In the genomic region with DNA sequence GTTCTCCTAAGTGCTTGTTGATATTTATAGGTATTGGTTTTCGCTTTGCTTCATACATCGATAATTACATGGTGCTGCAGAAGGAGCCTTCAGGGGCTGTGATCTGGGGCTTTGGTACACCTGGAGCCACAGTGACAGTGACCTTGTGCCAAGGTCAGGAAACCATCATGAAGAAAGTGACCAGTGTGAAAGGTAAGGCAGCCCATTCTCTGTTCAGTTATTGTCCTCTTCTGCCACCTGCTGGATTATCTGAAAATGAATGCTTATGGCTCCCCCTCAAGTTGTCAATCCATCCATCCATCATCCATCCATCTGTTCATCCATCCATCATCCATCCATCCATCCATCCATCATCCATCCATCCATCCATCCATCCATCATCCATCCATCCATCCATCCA, we compare ENCODE assay signal across 9 mouse cellular contexts. TPM values are rescaled to one million over a fixed set of nuclear protein-coding genes. Genes with fewer than 3 reads are reported as not detected.
DNase-seq lines count a peak whose midpoint lies in the region; ATAC-seq and TF ChIP-seq lines count a peak whose summit lies in the region.
"Had no signal": no experiment of that assay in that cellular context is flagged by ENCODE, and none has a peak within 500 bp of the region (broad histone marks: within the 10 kb centered on the region; RNA-seq: fewer than 3 reads in every experiment).

No protein-coding gene starts in this region.

- DNase-seq in gastrocnemius, adult 18-20 months (ENCODE audit: low spot score): peak; percentile 17
- DNase-seq in gastrocnemius, postnatal 4 days (ENCODE audit: low spot score in 2 of 2): no peak
- no peak for DNase-seq in testis, postnatal 14 days (ENCODE audit: low spot score)
- peak; percentile 12 for DNase-seq in lung, adult 2 months
- DNase-seq in right cerebral cortex, postnatal 25 days: no peak

- TF ChIP-seq POLR2A in testis, adult 2 months (IDR thresholded peaks at IDR 0.05; ENCODE audit: control insufficient read depth, low read depth, low read length): no peak
- no peak for TF ChIP-seq POLR2A in lung, adult 2 months (IDR thresholded peaks at IDR 0.05; ENCODE audit: borderline replicate concordance, extremely low read depth, low read depth, low read length)

- no peaks in the 10 kb centered on the region; the same call in 1 of the 2 replicates for H3K36me3 ChIP-seq in testis, adult 2 months (ENCODE audit: control insufficient read depth, insufficient read depth, low read length)

- 0 out of 2 replicates have a peak, but pooled peaks cover 3% of the 10 kb centered on the region for H3K4me1 ChIP-seq in testis, adult 2 months (ENCODE audit: control insufficient read depth, insufficient read depth, low read length)
- 0 out of 2 replicates have a peak, but pooled peaks cover 2% of the 10 kb centered on the region for H3K4me1 ChIP-seq in lung, adult 2 months (ENCODE audit: control insufficient read depth, insufficient read depth, low read length)

- WGBS in lung, adult 2 months: 59% methylated on average over 2 of the region's 2 CpGs

- ATAC-seq in common myeloid progenitor, adult 5-6 weeks (replicated peaks; ENCODE audit: low read depth, poor library complexity, severe bottlenecking): peak; percentile 36; the same call in 1 of the 2 replicates
- ATAC-seq in erythroblast, adult 5-6 weeks (replicated peaks; ENCODE audit: low FRiP score, poor library complexity, severe bottlenecking): no peak

- H3K4me3 ChIP-seq in testis, adult 2 months (ENCODE audit: control insufficient read depth, low read depth, low read length): peak overlapping the region; percentile 21; the same call in 1 of the 2 replicates
- H3K4me3 ChIP-seq in lung, adult 2 months (replicated peaks; ENCODE audit: extremely low read depth, low read depth, low read length): no peak overlapping the region

- TF ChIP-seq CTCF in testis, adult 2 months (IDR thresholded peaks at IDR 0.05; ENCODE audit: control insufficient read depth, insufficient read depth, insufficient replicate concordance, low read depth, low read length): no peak
- TF ChIP-seq CTCF in lung, adult 2 months (IDR thresholded peaks at IDR 0.05; ENCODE audit: insufficient read depth, low read length): peak; percentile 47; the same call in 1 of the 2 replicates

- H3K27me3 ChIP-seq in testis, adult 2 months (ENCODE audit: control insufficient read depth, insufficient read depth, low read length): no peaks in the 10 kb centered on the region

- H3K27ac ChIP-seq in testis, adult 2 months (ENCODE audit: control insufficient read depth, insufficient read depth, low read depth, low read length): no peak overlapping the region

RNA-seq across cellular contexts. Expression of gene Spa17, which starts 3.2 kb away (rescaled TPM):
- total RNA-seq in gastrocnemius, adult 18-20 months (2021): 1 to 10 TPM; 2.8 to 3.5 TPM
- 1 to 10 TPM; 1.4 TPM for total RNA-seq in gastrocnemius, postnatal 4 days (2021)
- polyA plus RNA-seq in testis, adult 2 months (2012; rRNA removed): 547 and 582 TPM in 2 replicates
- 5.9 and 15.3 TPM in 2 replicates for total RNA-seq in common myeloid progenitor, adult 5-6 weeks (2017)
- polyA plus RNA-seq in lung, adult 2 months (2012; rRNA removed): 2.6 and 3.1 TPM in 2 replicates
- total RNA-seq in erythroblast, adult 5-6 weeks (2015; ENCODE audit: low replicate concordance): not detected in 2 replicates
- total RNA-seq in erythroblast, adult 5-6 weeks (2017; ENCODE audit: low replicate concordance): 1.4 TPM in 1 of 2 replicates, not detected in the other

RNA-seq across cellular contexts. Expression of gene Tbrg1, which starts 40.3 kb away (rescaled TPM):
- 10 to 100 TPM; 30.6 to 33.3 TPM for total RNA-seq in gastrocnemius, adult 18-20 months (2021)
- 10 to 100 TPM; 75.0 to 76.6 TPM for total RNA-seq in gastrocnemius, postnatal 4 days (2021)
- polyA plus RNA-seq in testis, adult 2 months (2012; rRNA removed): 84.6 and 91.2 TPM in 2 replicates
- total RNA-seq in common myeloid progenitor, adult 5-6 weeks (2017): 48.8 and 69.2 TPM in 2 replicates
- polyA plus RNA-seq in lung, adult 2 months (2012; rRNA removed): 32.7 and 44.5 TPM in 2 replicates
- total RNA-seq in erythroblast, adult 5-6 weeks (2015; ENCODE audit: low replicate concordance): 23.0 and 26.5 TPM in 2 replicates
- total RNA-seq in erythroblast, adult 5-6 weeks (2017; ENCODE audit: low replicate concordance): 17.6 and 24.1 TPM in 2 replicates

RNA-seq across cellular contexts. Expression of gene Panx3, which starts 52.3 kb away (rescaled TPM):
- not detected for total RNA-seq in gastrocnemius, adult 18-20 months (2021)
- total RNA-seq in gastrocnemius, postnatal 4 days (2021): not detected
- 0.70 and 0.85 TPM in 2 replicates for polyA plus RNA-seq in testis, adult 2 months (2012; rRNA removed)
- total RNA-seq in common myeloid progenitor, adult 5-6 weeks (2017): not detected in 2 replicates
- polyA plus RNA-seq in lung, adult 2 months (2012; rRNA removed): not detected in 2 replicates
- total RNA-seq in erythroblast, adult 5-6 weeks (2015; ENCODE audit: low replicate concordance): not detected in 2 replicates
- not detected in 2 replicates for total RNA-seq in erythroblast, adult 5-6 weeks (2017; ENCODE audit: low replicate concordance)
- total RNA-seq: layer of hippocampus, postnatal 36 days had no signal

Comparison
In these comparisons a context has a peak if more than half of its experiments do, and no peak if none do; other contexts are left out.
1. DNase-seq: peak in gastrocnemius, adult 18-20 months (single experiment) and lung, adult 2 months (single experiment); none in gastrocnemius, postnatal 4 days (0 of 2), testis, postnatal 14 days (single experiment) and right cerebral cortex, postnatal 25 days (single experiment).